Mouse (Mus musculus): ENCODE data around the gene Fut7.

Fut7 gene

GRCm38 (mm10) chr2:25423626-25424025, 559 bp downstream of the Fut7 start:
- no peak for DNase-seq (ENCODE audit: low read depth, low spot score)

GRCm38 (mm10) chr2:25425481-25425880, 2.4 kb downstream of the Fut7 start:
- no peak for DNase-seq (ENCODE audit: low read depth, low spot score)

- peak; percentile 89 for DNase-seq (ENCODE audit: low read depth, low spot score)
These were observed 3.7 kb downstream of the Fut7 start for GRCm38 (mm10) chr2:25426721-25427191.

GRCm38 (mm10) chr2:25427256-25427655, 4.2 kb downstream of the Fut7 start:
- DNase-seq (ENCODE audit: low read depth, low spot score), result no peak

GRCm38 (mm10) chr2:25428442-25429236, 5.6 kb downstream of the Fut7 start, which contains the start of gene Abca2:
Gene Abca2 (plus strand): TSS chr2:25428703.
- peak; percentile 93 for DNase-seq (ENCODE audit: low read depth, low spot score)

GRCm38 (mm10) chr2:25429435-25430180, 6.5 kb downstream of the Fut7 start:
- no peak for DNase-seq (ENCODE audit: low read depth, low spot score)

GRCm38 (mm10) chr2:25430395-25431233, 7.5 kb downstream of the Fut7 start:
- DNase-seq (ENCODE audit: low read depth, low spot score), result no peak

- DNase-seq (ENCODE audit: low read depth, low spot score), result no peak
These were observed 8.3 kb downstream of the Fut7 start for GRCm38 (mm10) chr2:25431308-25431855.

- DNase-seq (ENCODE audit: low read depth, low spot score), result no peak
These were observed 9.4 kb downstream of the Fut7 start for GRCm38 (mm10) chr2:25432326-25433098.

GRCm38 (mm10) chr2:25433101-25433500, 10.0 kb downstream of the Fut7 start:
- no peak for DNase-seq (ENCODE audit: low read depth, low spot score)

- no peak for DNase-seq (ENCODE audit: low read depth, low spot score)
These were observed 11.2 kb downstream of the Fut7 start for GRCm38 (mm10) chr2:25434292-25434691.

GRCm38 (mm10) chr2:25436286-25436820, 13.3 kb downstream of the Fut7 start:
- DNase-seq (ENCODE audit: low read depth, low spot score), result no peak

- no peak for DNase-seq (ENCODE audit: low read depth, low spot score)
These were observed 18.0 kb downstream of the Fut7 start for GRCm38 (mm10) chr2:25441067-25441466.

GRCm38 (mm10) chr2:25442682-25443081, 19.6 kb downstream of the Fut7 start:
- no peak for DNase-seq (ENCODE audit: low read depth, low spot score)

- no peak for DNase-seq (ENCODE audit: low read depth, low spot score)
These were observed 28.0 kb downstream of the Fut7 start for GRCm38 (mm10) chr2:25450853-25451647.

- no peak for DNase-seq (ENCODE audit: low read depth, low spot score)
These were observed 29.9 kb downstream of the Fut7 start for GRCm38 (mm10) chr2:25452951-25453350.

GRCm38 (mm10) chr2:25456205-25456953, 33.3 kb downstream of the Fut7 start, which contains the start of gene Clic3:
Gene Clic3 (plus strand): TSS chr2:25456838.
- DNase-seq (ENCODE audit: low read depth, low spot score), result peak; percentile 42

- no peak for DNase-seq (ENCODE audit: low read depth, low spot score)
These were observed 34.2 kb downstream of the Fut7 start for GRCm38 (mm10) chr2:25457022-25457896.

All from R1 (cell line).